Mouse (Mus musculus) frontal cortex, postnatal 14 days (tissue): ENCODE measurements at regions not wholly inside any gene's neighbourhood (a gene's known extent, or its start where the extent isn't known, plus 50 kb on each side); places are given as distances from the start of the nearest gene placed in this dataset.
A peak's percentile ranks its signal among the peaks of the same experiment; 100 is the strongest.

Experiments used
- DNase-seq, 2 experiments: peaks; one replicate each; pipeline ENCODE4 v3.0.0; 2022; ENCODE audit warnings: low spot score in 2 of 2

GRCm38 (mm10) chr10:125164671-125165070 is 224.6 kb downstream of the Slc16a7 start:
- DNase-seq = no peak

GRCm38 (mm10) chr10:125161077-125161476 is 228.2 kb downstream of the Slc16a7 start:
- no peak for DNase-seq

- no peak for DNase-seq
Measured at GRCm38 (mm10) chr10:125148753-125149152, 240.5 kb downstream of the Slc16a7 start.

- no peak for DNase-seq
Measured at GRCm38 (mm10) chr10:125147239-125147782, 242.0 kb downstream of the Slc16a7 start.

GRCm38 (mm10) chr10:125146365-125146764 is 242.9 kb downstream of the Slc16a7 start:
- DNase-seq = no peak

GRCm38 (mm10) chr10:125145809-125146208 is 243.5 kb downstream of the Slc16a7 start:
- no peak for DNase-seq

- DNase-seq = peak; percentile 32 to 40
Measured at GRCm38 (mm10) chr10:125121762-125122161, 267.5 kb downstream of the Slc16a7 start.

GRCm38 (mm10) chr10:125114318-125114717 is 274.9 kb downstream of the Slc16a7 start:
- no peak for DNase-seq

- DNase-seq = no peak
Measured at GRCm38 (mm10) chr10:125108986-125109385, 280.3 kb downstream of the Slc16a7 start.

- no peak for DNase-seq
Measured at GRCm38 (mm10) chr10:125084975-125085374, 304.3 kb downstream of the Slc16a7 start.

GRCm38 (mm10) chr10:125072401-125072800 is 316.9 kb downstream of the Slc16a7 start:
- no peak for DNase-seq

- no peak for DNase-seq
Measured at GRCm38 (mm10) chr10:125070246-125070645, 319.0 kb downstream of the Slc16a7 start.

- DNase-seq = no peak
Measured at GRCm38 (mm10) chr10:125039290-125039689, 350.0 kb downstream of the Slc16a7 start.

GRCm38 (mm10) chr10:125035631-125036030 is 353.6 kb downstream of the Slc16a7 start:
- no peak for DNase-seq

GRCm38 (mm10) chr10:125028347-125028746 is 360.9 kb downstream of the Slc16a7 start:
- peak in 1 of 2 experiments; percentile 4 for DNase-seq

- no peak for DNase-seq
Measured at GRCm38 (mm10) chr10:125026851-125027250, 362.4 kb downstream of the Slc16a7 start.
